Mouse (Mus musculus) testis, postnatal 14 days (tissue): ENCODE data around the gene Cyb5d1.

Experiments
- DNase-seq: peaks from one replicate; pipeline ENCODE4 v3.0.0; 2021; ENCODE audit warnings: low spot score

Gene Cyb5d1

GRCm38 (mm10) chr11:69395235-69395633 is at the start of gene Cyb5d1, which contains the start of gene Naa38:
Cyb5d1 (minus strand) TSS chr11:69395631.
Naa38 (plus strand) TSS chr11:69395487.
- peak; percentile 93 for DNase-seq

GRCm38 (mm10) chr11:69443328-69443727 is 47.9 kb upstream of the Cyb5d1 start:
- no peak for DNase-seq

- no peak for DNase-seq
These were observed 41.9 kb upstream of the Cyb5d1 start for GRCm38 (mm10) chr11:69437291-69437690.

- DNase-seq = no peak
These were observed 37.8 kb upstream of the Cyb5d1 start for GRCm38 (mm10) chr11:69433189-69433588.

GRCm38 (mm10) chr11:69432640-69432982 is 37.2 kb upstream of the Cyb5d1 start:
- DNase-seq = no peak

- DNase-seq = peak; percentile 51
These were observed 36.6 kb upstream of the Cyb5d1 start for GRCm38 (mm10) chr11:69431829-69432639.

GRCm38 (mm10) chr11:69430631-69431030 is 35.2 kb upstream of the Cyb5d1 start:
- no peak for DNase-seq

- no peak for DNase-seq
These were observed 33.9 kb upstream of the Cyb5d1 start for GRCm38 (mm10) chr11:69429313-69429712.

- no peak for DNase-seq
These were observed 33.3 kb upstream of the Cyb5d1 start for GRCm38 (mm10) chr11:69428751-69429150.

GRCm38 (mm10) chr11:69426246-69426645 is 30.8 kb upstream of the Cyb5d1 start:
- DNase-seq = no peak

GRCm38 (mm10) chr11:69423885-69424284 is 28.5 kb upstream of the Cyb5d1 start:
- DNase-seq = no peak

- no peak for DNase-seq
These were observed 27.4 kb upstream of the Cyb5d1 start for GRCm38 (mm10) chr11:69422842-69423241.

- no peak for DNase-seq
These were observed 25.9 kb upstream of the Cyb5d1 start for GRCm38 (mm10) chr11:69421131-69421977.

- DNase-seq = no peak
These were observed 25.1 kb upstream of the Cyb5d1 start for GRCm38 (mm10) chr11:69420554-69421000.

- peak; percentile 56 for DNase-seq
These were observed 24.6 kb upstream of the Cyb5d1 start for GRCm38 (mm10) chr11:69419813-69420553.

GRCm38 (mm10) chr11:69419443-69419812 is 24.0 kb upstream of the Cyb5d1 start:
- DNase-seq = peak; percentile 48

GRCm38 (mm10) chr11:69418481-69419442 is 23.3 kb upstream of the Cyb5d1 start:
- DNase-seq = peak; percentile 96

- DNase-seq = peak; percentile 95
These were observed 22.3 kb upstream of the Cyb5d1 start for GRCm38 (mm10) chr11:69417449-69418384.

- DNase-seq = no peak
These were observed 21.6 kb upstream of the Cyb5d1 start for GRCm38 (mm10) chr11:69416921-69417448.

- no peak for DNase-seq
These were observed 21.1 kb upstream of the Cyb5d1 start for GRCm38 (mm10) chr11:69416509-69416908.
